Mouse (Mus musculus): ENCODE data around the gene Zfp61.
A peak's percentile ranks its signal among the peaks of the same experiment; 100 is the strongest.

Zfp61 gene

DNA sequence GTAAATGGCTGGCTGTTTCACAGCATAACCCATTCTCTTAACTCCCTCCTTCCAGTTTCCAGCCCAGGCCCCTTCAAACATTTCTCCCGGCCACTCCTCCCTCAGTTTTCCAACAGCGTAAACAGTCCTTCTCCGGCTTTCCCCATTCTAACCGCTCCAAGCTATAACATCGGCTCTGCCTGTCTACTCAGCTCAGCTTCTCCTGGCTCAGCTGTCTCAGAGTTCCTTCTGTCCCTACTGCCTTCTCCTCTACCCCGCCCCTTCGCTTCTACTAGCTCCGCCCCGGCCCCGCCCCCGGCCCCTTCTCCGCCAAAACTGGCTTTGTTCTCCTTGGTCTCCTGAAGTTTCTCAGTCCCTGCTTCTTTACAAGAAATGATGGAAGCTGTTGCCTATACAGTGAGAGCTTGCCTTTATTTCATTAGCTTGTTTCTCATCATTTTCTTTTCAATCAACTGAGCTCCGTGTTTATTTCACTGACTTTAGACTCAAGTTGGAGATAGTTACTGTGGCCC lies at the start of gene Zfp61:
Gene Zfp61 (minus strand): TSS at position 462 of the 512 bp plus-strand sequence.
- DNase-seq (ENCODE audit: low read depth, low spot score) = peak; percentile 62

DNA sequence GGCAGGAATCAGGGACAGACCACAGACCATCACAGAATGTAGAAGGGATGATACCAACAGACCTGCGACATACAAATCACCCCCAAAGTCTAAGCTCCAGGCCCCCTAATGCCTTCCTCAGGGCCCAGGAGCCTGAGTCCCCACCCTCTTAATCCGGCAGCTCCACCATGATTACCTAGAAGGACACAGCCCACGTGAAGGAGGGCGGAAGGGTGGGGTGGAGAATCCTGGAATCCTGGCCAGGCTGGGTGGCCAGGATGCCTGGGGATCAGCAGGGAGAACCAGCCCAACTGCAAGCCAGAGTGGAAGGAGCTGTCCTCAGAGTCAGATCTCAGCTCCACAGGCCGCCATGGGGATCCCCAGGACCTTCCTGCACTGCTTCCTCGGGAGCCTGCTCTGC lies 47.9 kb upstream of the Zfp61 start, which contains the start of gene Lypd5:
Gene Lypd5 (plus strand): TSS at position 301 of the 400 bp plus-strand sequence.
- DNase-seq (ENCODE audit: low read depth, low spot score) = no peak

DNA sequence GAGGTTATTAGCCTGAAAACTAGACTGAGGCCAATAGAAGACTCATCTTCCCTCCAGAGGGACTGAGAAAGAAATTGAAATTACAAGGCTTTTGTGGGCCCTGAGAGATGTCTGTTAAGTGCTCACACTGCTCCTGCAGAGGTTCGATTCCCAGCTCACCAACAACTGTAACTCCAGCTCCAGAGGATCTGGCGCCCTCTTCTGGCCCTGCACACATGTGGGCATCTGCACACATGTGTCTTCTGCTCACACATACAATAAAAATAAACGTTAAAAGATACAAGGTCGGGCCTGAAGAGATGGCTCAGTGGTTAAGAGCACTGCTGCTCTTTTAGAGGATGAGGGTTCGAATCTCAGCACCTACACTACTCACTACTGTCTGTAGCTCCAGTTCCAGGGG lies 45.4 kb upstream of the Zfp61 start:
- DNase-seq (ENCODE audit: low read depth, low spot score) = no peak

DNA sequence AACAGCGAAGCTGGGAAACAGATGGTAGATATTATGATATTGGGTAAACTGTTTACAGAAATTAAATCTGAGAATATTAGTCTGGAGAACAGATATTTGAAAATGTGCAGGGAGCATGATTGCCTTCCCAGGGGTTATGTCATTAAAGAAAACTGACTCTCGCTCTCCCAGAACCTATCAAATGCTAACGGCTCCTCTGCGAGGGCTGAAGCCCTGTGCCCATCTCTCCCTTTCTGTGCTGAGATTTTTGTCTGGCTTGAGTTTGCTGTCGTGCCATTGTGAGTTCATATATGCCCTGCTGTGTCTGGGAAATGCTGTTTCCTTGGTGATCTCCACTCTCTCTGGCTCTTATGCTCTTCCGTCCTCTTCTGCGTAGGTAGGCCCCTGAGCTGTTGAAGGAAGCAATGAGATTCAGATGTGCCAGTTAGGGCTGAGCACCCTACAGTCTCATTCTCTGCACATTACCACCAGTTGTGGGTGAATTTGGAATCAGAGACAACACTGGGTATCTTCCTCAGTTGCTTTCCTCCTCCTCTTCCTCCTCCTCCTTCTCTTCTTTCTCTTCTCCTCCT lies 42.8 kb upstream of the Zfp61 start:
- DNase-seq (ENCODE audit: low read depth, low spot score) = no peak

DNA sequence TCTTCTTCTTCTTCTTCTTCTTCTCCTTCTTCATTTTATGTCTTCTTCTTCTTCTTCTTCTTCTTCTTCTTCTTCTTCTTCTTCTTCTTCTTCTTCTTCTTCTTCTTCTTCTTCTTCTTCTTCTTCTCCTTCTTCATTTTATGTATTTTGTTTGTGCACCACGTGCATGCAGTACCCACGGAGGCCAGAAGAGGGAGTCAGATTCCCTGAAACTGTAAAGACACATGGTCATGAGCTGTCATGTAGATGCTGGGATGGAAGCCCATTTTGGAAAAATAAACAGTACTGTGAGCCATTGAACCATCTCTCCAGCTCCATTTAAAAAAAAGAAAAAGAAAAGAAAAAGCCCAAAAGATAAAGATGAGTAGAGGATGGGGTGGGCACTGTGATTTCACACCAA lies 37.2 kb upstream of the Zfp61 start:
- DNase-seq (ENCODE audit: low read depth, low spot score) = no peak

DNA sequence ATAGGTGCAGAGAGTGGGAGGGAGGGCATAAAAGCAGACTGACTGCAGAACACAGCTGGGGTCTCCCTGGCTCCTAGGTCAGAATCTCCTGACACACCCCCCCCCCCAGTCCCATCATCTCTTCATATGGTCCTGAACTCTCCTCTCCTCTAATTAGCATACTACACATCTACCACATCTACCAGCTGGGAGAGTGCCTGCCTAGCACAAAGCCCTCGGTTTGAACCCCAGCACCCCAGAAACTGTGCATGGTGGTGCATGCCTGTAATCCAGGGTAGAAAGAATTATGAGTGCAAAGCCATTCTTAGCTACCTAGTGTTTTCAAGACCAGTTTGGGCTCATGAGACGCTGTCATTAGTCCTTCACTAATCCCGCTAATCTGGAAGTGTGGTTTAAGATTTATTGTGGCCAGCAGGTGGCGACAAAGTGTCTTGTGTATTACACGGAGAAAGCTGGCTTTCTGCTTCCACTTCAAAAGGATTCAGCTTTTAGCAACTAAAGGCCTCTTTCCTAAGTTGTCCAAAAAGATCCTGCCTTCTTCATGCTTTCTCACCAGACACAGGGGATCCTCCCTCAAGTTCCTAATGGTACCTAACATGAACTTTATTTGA lies 34.8 kb upstream of the Zfp61 start:
- DNase-seq (ENCODE audit: low read depth, low spot score) = peak; percentile 74

DNA sequence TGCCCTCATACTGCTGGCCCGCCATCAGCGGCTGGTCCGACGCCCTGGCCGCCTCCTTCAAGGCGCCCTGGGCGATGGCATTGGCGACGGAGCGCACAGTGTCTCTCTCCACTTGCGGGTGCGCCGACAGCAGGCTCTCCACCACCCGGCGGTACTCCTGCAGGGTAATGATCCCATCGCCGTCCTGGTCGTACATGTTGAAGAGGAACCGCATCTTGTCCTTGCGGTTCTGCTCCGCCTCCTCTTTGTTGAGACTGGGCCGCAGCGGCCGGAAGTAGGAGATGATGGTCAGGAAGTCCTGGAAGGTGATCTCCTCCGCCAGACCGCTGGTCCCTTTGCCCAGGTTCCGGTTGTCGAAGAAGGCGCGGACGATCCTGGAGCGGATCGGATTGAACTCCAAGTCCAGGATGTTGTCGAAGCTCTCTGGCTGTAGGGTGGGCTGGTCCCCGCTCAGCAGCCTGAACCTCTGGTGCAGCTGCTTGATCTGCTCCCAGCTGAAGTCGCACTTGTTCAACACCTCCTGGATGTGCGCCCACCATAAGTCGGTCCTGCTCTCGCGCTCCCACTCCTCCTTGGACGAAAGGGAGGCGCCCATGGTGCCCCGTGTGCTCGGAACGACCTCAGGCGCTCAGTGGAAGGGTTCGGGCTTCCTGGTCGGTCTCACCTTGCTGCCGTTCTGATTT lies 32.4 kb upstream of the Zfp61 start, which contains the start of gene Tescl:
Gene Tescl (minus strand): TSS at position 633 of the 683 bp plus-strand sequence.
- no peak for DNase-seq (ENCODE audit: low read depth, low spot score)

DNA sequence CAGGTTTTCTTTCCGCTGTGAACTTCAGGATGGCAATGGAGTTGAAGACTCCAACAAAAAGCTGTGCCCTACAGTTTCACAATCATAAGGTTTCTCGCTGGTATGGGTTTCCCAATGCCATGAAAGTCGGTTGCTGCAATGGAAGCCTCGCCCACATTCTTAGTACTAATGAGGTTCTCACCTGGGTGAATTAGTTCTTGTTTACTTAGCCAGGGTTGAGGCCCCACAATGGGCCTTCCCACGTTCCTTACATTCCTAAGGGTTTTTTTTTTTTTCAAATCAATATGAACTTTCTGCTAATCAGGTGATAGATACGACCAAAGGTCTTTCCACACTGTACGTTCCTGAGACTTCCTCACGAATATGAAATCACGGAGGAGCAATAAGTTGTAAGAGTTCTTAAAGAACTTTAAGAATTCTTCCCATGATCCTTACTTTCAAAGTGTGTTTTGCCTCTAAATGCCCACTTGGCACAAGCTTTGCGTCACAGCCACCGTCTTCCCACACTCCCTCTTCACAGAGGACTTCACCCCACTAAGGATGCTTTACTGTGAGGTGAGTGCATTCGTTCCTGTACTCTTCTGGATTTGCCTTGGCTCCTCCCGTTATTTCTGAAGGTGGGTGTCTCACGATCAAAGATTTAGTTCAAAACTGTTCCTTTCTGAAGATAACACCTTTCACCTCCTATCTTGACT lies 26.4 kb upstream of the Zfp61 start:
- DNase-seq (ENCODE audit: low read depth, low spot score) = no peak

DNA sequence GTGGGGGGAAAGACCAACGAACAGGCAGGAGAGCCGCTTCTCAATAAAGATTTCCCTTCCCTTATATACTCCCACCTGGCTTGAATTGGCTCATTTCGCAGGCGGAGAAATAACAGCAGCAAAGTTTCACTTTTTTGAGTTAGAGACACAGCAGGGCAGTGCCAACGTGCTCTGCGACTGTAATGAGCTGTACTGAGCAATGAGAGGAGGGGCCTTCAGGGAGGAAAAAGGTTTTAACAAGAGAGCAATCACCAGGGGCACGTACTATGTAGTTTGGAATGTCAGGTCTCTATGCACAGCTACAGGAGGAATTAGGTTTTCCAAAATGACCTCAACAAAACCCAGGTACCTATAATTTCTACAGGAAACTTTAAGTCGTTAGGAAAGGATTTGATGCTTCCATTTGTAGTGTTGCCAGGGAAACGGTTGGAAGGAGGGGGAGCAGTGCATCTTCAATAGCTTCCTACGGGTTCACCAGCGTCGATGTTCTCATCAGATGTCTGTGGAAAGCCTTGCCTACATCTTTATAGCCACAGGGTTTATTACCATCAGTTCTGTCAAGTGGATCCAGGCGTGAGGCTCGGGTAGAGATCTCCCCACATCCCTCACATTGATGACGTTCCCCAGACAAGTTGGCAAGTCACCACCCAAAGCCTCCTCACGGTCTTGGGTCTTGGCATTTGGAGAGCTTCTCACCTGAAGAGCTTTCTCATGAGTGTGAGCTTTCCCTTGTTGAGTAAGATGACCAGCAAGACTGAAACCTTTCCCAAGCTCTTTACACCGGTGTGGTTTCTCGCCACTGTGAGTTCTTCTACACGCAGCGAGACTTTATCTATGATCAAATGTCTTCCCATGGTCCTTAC lies 25.5 kb upstream of the Zfp61 start:
- DNase-seq (ENCODE audit: low read depth, low spot score) = no peak

DNA sequence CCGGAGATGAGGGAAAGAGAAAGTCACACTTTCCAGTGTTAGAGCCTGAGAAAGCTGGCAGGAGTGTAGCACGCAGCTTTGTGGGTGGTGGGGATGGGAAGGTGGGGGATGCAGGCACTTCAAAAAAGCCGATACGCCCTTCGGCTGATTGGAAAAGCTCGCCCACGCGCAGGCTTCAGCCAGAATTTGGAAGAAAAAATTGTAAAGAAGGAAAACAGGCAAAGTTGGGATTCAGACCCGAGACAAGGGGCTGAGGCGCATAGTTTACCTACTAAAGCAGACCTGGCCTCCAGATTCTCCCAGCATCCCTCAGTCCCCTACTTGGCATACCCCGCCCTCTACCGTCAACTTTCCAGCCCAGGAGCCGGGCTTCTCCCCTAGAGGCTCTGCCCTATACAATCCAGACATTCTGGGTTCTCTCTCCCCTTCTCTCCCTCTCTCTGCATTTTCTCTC lies 24.7 kb upstream of the Zfp61 start:
- DNase-seq (ENCODE audit: low read depth, low spot score) = peak; percentile 27

DNA sequence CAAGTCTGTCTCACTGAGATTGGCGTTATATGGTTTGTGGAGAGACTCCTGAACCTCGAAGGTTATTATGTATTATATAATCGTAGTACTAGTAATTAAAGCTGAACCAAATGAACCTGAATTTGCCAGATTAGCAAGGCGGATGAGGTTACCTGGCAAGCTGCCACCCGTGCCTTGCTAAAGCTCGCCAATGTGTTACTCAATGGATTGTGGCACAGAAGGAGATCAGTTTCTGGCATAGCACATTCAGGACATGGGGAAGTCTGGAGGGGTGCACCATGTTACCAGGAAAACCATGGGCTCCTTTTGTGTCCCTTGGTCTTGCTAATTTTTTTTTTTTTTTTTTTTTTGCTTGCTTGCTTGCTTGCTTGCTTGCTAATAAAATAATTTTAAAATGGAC lies 24.2 kb upstream of the Zfp61 start:
- no peak for DNase-seq (ENCODE audit: low read depth, low spot score)

DNA sequence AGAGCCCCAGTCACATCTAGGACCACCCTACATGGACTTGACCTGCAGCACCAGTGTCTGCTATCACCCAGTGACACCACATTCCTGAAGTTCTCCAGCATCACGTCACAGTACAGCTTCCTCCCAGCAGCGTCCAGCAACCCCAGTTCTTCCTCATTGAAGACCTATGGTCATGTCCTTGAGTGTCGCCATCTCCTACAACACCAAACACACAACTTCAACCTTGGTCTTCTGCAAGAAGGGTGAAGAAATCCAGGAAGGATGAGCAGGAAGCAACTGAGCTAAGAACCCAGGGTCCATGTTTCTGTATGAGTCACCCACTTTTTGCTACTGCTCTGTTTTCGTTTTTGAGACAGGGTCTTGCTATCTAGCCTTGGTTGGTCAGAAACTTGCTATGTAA lies 21.6 kb upstream of the Zfp61 start:
- DNase-seq (ENCODE audit: low read depth, low spot score) = no peak

DNA sequence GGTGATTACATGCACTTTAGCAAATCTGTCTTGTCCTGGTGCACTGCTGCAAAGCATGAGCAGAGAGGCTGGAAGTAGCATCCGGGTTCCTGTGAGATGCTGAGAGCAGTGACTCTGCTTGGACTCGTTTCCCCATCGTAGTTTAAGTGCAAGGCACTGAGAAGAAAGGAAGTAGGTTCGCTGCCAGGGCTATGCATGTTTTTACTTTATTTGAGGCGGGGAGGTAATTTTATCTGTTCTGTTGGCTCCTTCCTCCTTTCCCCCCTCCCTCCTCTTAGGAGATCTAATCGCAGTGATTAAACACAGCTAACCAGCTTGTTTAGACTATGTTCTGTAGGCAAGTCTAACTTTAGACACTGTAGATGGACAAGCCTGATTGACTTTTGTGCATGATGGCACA lies 17.9 kb upstream of the Zfp61 start:
- no peak for DNase-seq (ENCODE audit: low read depth, low spot score)

DNA sequence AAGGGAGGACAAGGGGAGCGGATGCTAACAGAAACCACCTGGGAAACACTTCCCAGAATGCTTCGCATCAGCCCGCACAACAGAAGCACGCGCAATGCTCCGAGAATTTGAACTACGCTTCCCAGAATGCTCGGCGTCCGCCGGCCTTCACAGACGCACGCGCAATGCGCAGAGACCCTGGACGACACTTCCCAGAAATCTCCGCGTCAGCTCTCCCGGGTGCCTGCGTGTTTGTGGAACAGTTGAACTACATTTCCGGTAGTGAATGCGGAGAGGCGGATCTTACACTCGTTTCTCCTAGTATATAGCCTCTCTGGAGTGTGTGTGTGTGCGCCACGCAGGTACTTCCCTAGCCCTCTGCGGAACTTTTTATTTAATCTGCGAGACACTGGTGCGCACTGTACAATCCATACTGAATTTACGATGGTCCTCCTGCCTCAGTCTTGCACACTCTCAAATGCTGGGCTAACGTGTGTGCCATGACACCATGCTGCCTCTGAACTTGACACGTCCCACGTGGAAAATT lies 15.6 kb upstream of the Zfp61 start, which contains the start of gene Zfp94:
Gene Zfp94 (minus strand): TSS at position 100 of the 526 bp plus-strand sequence.
- peak; percentile 95 for DNase-seq (ENCODE audit: low read depth, low spot score)

DNA sequence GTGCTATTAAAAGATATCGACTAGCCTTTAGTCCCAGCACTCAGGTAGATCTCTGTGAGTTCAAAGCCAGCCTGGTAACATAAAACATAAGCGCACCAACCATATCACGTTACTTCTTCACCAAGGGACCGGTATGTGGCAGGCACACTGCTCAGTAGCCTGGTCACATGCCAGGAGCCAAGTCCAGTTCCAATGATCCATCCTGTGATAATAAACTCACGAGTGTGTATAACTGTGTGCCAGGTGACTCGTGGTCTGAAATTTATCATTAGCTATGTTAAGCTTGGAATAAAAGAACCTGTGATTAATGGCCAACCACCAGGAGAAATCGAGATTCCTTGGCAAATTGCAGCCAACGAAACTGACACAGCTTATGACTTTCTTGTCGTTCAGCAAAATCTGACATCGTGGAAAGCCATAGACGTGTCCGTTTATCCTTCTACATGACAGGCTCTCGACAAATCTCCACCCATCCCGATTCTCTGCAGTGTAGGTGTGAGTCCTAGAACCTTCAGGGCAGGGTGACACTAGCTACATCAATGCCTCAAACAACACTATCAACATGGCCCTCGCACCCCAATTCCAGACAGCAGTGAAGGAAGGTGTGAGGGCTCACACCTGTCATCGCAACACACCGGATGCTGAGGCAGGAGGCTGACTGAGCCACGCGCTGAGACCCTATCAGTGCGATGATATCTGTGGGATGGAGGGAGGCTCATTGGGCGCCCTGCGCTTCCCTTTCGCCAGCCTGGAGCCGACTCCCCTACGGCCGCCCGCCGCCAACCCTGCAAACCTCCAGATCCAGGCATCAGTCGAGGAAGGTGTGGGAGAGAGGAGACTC lies 14.9 kb upstream of the Zfp61 start:
- no peak for DNase-seq (ENCODE audit: low read depth, low spot score)

DNA sequence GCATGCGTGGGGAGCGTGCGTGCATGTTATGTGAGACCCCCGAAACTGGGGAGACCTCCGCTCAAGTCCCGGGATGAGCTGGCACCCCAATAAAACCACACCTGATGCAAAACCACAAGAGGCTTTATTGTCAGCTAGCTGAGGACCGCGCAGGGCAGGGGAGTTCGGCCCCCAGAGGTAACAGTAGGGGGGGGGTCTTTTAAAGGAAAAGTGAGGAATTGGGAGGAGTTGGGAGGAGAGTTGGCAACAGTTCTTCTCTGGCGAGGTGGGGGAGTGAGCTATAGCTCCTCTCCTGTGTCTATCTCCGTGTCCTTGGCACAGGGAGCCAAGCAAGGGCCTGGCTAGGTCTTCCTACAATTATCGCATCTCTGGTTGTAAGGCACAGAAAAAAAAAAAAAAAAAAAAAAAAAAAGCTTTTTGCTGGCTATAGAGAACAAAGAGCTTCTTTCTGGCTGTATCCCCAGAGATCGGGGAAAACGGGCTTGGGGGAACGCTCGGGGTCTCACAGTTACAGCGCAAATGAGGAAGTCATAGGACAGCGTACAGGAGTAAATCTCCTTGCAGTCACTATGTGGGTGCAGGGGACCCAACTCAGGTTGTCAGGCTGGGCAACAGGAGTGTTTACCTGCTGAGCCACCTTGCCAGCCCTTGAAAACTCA lies 1.1 kb downstream of the Zfp61 start:
- no peak for DNase-seq (ENCODE audit: low read depth, low spot score)

DNA sequence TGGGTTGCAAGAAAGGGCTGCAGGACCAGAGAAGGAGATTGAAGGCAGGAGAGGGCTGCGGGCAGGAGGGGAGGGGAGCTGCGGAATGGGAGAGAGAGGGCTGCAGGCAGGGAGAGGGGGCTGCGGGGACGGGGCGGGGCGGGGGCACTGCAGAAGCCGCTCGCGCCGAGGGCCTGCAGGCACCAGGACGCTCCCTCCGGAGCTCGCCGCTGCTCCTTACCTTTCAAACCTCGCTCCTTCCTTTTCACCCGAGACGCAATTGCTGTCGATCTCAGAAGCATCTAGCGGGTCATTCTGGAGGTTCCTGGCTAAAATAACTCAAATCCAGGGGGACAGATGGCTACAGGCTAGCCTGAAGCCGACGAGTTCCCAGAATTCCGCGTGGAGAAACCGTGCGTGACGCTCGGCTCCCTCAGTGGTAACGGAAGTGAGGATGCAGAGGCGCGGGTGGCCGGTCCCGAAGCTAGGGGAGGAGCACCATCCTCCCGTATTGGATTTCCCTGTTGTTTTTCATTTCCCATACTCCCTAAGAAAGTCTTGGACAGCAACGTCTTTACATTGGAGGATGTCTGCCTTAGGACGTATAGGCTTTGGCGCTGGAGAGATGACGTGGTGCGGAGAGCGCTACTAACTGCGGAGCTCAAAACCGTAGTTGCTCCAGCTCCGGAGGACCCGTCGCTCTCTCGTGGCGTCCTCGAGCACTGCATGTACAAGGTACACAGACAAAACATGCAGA lies 1.9 kb downstream of the Zfp61 start:
- peak; percentile 95 for DNase-seq (ENCODE audit: low read depth, low spot score)

DNA sequence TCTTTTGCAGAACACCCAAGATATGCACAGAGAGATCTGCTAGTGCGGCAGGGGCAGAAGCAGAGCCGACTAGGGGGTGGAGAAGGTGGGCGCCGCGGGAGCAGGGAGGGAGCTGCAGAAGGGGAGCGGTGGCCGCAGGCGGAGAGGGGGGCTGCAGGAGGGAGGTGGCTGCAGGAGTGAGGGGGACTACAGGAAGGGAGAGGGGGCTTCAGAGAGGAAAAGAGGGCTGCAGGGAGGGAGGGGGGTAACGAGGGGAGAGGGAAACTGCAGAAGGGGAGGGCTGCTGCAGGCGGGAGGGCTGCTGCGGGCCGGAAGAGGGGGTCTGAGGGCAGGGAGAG lies 2.4 kb downstream of the Zfp61 start:
- no peak for DNase-seq (ENCODE audit: low read depth, low spot score)

Measured in mesoderm, embryonic 11.5 days (tissue).